Mouse (Mus musculus): ENCODE results near the gene Pltp. TPM values are rescaled to one million over a fixed set of nuclear protein-coding genes. Genes with fewer than 3 reads are reported as not detected.
"Not testable (repeated sequence)": the region's sequence is repeated elsewhere in the genome, so short reads cannot be mapped to it uniquely, and the experiment has no call there.

Pltp gene
- total RNA-seq, 2 experiments from 2014 or later: 0.23 to 1.3 TPM

DNA sequence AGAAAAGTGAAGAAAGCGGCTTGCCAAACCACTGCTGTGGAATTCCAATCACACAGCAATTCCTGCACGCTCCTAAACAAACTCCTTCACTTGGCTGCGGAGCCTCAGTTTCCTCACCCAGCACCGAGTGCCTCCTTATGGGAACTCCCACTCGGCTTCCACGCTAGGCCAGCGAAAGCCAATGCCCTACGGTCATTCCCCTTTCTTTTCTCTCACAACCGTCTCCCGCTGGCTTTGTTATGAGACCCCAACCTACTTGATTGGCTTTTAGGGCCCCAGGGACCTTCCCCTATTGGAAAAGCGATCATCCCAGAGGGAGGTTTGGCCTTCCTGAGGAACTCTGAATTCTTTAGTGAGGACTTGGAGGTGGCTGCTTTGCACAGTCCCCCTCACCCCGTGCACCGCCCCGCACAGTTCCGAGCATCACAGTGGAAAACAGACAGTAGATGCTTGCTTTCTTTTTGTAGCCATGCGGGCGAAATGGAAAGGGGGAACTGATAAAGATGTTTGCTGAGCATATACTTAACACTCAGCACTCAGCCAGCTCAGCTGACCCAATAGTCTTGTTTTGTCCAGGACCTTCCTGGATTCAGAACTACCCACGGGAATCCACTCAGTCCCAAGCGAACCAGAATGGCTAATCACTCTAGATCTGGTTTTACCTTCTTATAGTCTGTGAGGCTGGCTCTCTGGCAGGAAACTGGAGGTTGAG is 487 bp upstream of the Pltp start:
- ATAC-seq (replicated peaks; ENCODE audit: low FRiP score, poor library complexity, severe bottlenecking): no peak

DNA sequence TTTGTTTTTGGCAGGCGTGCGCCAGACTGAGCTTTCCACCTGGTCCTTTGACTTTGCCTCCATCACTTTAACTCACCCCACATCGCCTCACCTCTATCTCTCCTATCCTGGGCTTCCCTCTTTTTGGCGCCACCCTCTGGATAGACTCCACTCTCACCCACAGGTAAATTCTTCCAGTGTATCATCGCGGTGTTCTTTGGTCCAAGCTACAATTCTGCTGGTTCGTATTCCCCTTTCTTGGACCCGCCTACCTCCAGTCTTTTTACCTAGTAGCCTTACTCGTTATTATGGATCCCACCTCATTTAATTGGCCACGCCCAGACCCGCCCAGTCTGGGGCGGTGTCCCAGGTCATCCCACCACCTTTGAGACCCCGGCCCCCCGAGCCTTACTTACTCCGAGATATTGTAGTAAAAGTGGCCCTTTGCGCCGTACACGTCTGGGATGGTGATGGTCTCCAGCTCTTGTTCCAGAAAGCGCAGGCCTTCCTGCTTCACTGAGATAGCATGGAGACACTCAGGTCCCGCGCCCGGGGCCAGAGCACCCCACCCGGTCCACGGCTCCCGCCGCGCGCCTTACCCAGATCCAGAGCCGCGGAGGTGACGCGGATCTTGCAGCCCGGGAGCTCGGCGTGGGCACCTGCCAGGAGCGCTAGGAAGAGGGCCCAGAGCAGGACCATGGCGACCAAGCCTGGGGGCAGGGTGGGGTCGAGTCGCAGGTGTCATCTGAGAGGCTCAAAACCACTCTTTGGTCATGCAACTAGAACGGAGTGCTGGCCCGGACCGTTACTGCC is 1.0 kb downstream of the Pltp start:
- ATAC-seq (replicated peaks; ENCODE audit: low FRiP score, poor library complexity, severe bottlenecking): no peak

DNA sequence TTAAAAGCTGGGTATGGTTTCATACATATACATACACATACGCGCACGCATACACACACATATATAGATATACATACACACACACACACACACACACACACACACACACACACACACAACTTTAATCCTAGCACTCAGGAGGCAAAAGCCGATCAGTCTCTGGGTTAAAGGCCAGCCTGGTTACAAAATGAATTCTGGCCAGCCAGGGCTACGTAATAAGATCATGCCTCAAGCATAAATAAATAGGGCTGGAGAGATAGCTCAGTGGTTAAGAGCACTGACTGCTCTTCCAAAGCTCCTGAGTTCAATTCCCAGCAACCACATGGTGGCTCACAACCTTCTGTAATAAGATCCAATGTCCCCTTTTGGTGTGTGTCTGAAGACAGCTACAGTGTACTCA is 1.9 kb downstream of the Pltp start:
- not testable (repeated sequence) for ATAC-seq (replicated peaks; ENCODE audit: low FRiP score, poor library complexity, severe bottlenecking)

DNA sequence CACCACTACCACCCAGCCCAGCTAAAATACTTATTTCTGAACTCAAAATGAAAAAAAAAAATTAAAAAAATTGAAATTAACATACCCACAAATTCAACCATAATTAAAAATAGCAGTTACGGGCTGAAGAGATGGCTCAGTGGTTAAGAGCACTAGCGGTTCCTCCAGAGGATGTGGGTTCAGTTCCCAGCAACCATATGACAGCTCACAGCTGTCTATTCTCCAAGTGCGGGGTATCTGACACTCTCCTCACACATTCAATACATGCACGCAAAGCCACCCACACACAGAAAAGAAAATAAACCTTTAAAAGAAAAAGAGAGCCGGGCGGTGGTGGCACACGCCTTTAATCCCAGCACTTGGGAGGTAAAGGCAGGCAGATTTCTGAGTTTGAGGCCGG is 7.5 kb downstream of the Pltp start:
- no peak for ATAC-seq (replicated peaks; ENCODE audit: low FRiP score, poor library complexity, severe bottlenecking)

DNA sequence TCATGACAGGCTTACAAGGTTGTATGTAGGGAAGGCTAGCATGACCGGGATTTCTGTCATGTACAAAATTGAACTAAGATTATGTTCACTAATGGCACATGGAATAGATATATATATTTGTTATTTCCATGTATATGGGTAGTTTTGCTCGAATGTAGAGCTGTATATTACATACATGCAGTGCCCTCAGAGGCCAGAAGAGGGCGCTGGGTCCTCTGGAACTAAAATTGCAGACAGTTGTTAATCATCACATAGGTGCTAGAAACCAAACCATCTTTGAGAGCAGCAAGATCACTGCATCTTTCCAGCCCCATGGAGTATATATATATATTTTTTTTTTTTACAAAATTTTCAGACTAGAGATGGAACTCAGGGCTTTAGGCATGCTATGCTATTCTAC is 11.7 kb downstream of the Pltp start:
- no peak for ATAC-seq (replicated peaks; ENCODE audit: low FRiP score, poor library complexity, severe bottlenecking)

DNA sequence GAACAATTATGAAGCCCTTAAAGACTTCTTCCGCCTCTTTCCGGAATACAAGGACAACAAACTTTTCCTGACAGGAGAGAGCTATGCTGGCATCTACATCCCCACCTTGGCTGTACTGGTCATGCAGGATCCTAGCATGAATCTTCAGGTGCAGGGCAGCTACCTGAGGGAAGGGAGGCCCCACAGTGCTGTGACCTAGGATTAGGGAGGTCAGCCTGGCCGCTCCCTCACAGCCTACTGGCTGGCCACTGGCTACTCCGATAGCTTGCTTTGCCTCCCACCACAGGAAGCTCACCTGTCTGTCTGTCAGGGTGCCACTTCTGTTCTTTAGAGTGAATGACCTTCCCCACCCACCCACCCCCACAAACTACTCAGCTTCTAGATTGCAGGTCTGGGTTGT is 22.3 kb downstream of the Pltp start:
- ATAC-seq (replicated peaks; ENCODE audit: low FRiP score, poor library complexity, severe bottlenecking): no peak

DNA sequence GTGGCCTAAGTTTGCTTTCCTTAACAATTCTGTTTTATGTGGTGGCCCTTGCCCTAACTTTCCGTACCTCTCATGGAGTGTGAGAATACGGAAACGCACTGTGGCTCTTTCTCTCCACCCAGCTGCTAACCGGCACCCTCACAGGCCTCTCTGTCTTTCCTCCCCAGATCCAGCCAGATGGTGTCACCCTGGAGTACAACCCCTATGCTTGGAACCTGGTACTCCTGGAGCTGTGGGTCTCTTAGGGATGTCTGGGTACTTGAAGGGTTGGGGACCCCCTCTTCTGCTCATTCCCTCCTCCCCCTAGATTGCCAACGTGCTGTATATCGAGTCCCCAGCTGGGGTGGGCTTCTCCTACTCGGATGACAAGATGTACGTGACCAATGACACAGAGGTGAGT is 23.0 kb downstream of the Pltp start:
- no peak for ATAC-seq (replicated peaks; ENCODE audit: low FRiP score, poor library complexity, severe bottlenecking)

DNA sequence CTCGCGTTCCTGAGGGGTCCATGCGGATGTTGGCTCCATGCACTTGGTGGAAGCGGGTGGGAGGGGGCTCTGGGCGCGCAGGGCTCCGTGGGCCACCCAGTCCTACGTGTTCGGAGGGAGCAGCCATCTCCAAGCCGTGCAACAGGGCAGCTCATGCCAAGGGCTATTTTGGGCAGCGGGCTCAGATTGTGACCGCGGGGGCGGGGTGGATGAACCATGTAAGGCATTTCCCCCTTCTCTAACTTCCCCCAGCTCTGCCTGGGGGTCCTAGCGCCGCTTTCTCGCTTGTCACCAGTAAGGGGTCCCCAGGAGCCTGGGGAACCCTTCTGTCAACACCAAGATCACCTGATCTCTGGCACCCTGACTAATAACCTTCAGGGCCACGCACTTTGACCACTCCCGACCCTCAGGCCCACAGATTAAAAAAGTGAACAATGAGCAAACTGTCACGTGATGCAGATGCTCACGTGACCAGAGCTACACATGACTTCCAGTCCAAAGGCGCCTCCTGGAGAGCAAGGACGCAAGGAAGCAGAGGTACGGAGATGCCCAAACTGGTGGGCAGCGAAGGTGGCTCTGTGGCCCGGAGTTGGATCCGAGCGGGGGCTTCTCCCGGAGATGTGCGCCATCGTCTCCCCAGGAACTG is 24.1 kb downstream of the Pltp start, which contains the start of gene Neurl2:
Gene Neurl2, minus strand, starts transcription at position 143 of the 646 bp plus-strand sequence.
- ATAC-seq (replicated peaks; ENCODE audit: low FRiP score, poor library complexity, severe bottlenecking): peak; percentile 73

DNA sequence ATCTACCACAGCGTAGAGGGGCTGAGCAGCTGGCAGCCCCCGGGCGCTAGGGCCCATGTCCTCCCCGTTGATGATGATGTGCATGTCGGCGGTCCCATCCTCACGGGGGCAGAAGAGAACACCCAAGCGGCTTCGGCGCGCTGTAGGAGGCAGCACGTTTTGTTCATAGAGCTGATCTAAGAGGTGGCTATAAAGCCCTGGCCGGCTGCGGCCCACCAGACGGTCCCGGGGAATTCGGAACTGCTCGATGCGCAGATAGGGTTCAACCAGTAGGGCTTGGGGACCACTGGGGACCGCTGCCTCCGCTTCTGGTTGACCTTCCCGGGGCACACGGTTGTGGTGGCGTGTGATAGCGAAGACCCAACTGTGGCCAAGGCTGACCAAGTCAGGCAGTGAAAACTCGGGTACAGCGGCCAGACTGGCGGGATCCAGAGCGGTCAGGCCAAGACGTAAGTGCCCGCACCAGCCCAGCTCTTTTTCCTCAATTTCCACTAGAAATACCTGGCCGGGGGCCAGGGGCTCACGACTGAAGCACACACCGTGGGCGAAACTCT is 24.7 kb downstream of the Pltp start, which contains the start of gene Ctsa:
Gene Ctsa, plus strand, starts transcription at position 126 of the 554 bp plus-strand sequence.
- peak; percentile 72 for ATAC-seq (replicated peaks; ENCODE audit: low FRiP score, poor library complexity, severe bottlenecking)

DNA sequence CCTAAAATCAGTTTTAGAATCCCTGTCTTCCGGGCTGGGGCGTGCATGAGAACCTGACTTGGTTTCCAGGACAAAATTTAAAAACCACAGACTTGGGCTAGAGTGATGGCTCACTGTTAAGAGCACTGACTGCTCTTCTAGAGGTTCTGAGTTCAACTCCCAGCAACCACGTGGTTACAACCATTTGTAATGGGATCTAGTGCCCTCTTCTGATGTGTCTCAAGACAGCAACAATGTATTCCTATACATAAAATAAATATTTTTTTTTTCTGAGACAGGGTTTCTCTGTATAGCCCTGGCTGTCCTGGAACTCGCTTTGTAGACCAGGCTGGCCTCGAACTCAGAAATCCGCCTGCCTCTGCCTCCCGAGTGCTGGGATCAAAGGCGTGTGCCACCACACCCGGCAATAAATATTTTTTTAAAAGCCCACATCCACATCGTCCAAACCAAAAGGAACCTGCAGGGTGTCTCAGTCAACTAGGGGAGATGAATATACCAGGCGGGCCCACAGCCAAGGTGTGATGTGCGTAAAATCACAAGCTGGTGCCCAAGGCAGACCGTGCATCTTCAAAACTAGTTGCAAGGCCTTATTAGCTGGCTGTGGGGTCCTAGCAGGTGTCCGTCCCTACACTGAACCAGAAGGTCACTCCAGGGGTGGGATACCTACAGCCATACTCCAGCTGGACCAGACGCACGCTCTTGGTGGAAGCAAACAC is 25.3 kb downstream of the Pltp start:
- ATAC-seq (replicated peaks; ENCODE audit: low FRiP score, poor library complexity, severe bottlenecking): no peak

DNA sequence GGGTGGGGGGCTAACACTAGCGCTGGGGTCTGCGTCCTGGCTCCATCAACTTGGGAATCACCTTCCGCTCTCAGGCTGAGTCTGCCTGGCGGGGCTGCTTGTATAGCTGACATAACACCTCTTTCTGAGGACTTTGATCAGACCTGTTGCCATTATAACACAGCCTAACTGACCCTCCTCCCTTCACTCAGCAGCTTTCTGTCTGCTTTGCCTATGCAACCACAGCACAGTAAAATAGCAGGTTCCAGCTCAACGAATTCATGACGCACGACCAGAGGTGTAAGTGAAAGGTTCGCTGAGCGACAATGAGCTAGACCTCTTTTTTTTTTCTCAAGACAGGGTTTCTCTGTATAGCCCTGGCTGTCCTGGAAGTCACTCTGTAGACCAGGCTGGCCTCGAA is 26.5 kb downstream of the Pltp start:
- ATAC-seq (replicated peaks; ENCODE audit: low FRiP score, poor library complexity, severe bottlenecking): no peak

DNA sequence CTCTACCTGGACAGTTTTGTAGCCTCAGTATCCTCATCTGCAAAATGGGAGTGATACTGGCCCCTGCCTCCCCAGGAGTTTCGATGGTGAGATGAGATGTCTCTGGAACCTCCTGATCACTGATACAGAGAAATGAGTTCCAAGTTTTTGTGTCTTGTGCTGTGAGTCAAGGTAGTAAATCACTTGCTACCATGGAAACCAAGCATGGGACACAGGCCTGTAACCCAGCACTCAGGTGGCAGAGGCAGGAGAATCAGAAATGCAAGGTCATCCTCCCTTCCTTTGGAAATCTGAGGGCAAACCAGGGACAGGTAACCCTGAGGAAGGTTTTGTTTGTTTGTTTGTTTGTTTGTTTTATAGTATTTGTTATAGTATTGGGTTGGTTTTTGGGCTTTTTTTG is 28.4 kb downstream of the Pltp start:
- no peak for ATAC-seq (replicated peaks; ENCODE audit: low FRiP score, poor library complexity, severe bottlenecking)

DNA sequence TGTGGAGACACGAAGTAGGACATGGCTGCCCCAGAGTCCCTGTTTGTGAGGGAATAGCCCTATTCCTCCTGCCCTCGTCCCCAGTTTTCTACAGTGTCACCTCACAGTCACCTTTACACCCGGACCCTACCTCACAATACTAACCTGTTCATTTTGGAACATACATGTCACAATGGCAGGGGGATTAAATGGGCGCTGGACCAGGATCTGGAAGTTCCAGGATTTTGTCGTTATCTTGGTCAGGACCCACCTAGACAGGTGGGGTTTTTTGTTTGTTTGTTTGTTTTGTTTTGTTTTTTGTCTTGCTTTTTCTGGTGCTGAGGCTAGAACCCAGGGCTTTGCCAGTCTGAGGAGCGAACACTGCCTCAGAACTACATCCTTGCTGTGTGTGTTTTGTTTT is 29.1 kb downstream of the Pltp start, which contains the start of gene Spata25:
Gene Spata25, minus strand, starts transcription at position 101 of the 400 bp plus-strand sequence.
- ATAC-seq (replicated peaks; ENCODE audit: low FRiP score, poor library complexity, severe bottlenecking): no peak

DNA sequence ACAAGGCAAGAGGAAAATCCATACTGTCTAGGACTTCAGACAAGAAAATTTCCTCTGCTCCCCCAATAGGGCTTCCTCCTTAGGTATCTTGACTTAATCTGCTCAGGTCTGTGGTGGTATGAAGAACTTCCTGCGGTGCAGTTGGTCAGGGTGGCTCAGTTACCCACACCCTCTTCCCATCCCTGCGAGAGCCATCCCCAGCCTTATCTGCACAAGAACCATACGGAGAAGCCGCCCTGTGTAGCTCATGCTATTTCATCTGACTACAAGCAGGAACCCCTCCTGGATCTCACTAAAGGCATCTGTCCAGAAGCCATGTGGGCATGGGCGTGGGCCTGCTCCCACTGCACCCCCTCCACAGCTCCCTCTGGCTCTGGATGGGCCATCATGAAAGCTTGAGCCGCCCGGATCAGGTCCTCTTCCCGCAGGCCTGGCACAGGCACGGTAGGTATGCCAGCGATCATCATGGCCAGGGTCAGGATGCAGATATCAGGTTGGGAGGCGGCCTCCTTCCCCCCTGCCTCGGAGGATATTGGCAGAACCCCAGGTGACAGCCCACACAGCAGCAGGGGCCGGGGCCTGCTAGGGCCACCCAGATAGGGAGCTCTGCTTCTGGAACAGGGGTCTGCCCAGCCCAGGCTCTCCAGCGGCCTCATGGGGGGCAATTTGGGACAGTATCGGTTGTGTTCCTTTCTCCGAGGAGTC is 30.2 kb downstream of the Pltp start:
- peak; percentile 31; the same call in 1 of the 2 replicates for ATAC-seq (replicated peaks; ENCODE audit: low FRiP score, poor library complexity, severe bottlenecking)

DNA sequence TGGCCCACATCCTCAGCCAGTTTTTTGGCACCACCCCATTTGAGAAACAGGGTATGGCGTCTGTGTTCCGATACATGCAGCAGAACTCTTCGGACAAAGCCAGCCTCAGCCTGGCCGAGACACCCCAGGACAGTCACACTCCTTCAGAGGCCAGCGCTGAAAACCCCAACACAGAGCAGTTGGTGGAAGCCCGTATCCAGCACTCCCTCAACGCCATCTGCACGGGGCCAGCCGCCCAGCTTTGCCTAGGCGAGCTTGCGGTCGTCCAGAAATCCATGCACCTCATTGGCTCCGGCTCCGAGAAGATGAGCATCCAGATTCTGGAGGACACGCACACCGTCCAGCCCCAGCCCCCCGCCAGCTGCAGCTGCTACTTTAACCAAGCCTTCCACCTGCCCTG is 32.0 kb downstream of the Pltp start:
- ATAC-seq (replicated peaks; ENCODE audit: low FRiP score, poor library complexity, severe bottlenecking): no peak

DNA sequence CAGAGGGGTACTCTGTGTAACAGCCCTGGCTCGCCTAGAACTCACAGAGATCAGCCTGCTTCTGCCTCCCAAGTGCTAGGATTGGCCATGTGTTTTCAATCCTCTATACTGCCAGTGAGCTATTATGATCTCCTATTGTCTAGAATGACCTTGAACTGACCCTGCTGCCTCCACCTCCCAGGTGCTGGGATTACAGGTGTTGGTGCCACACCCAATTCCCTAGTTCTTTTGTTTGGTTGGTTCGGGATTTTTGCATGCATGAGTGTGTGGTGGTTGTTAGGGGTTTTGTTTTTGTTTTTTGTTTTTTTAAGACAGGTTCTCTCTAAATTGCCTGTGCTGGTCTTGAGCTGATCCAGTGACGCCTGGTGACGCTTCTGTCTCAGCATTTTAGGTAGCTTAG is 33.5 kb downstream of the Pltp start:
- no peak for ATAC-seq (replicated peaks; ENCODE audit: low FRiP score, poor library complexity, severe bottlenecking)

DNA sequence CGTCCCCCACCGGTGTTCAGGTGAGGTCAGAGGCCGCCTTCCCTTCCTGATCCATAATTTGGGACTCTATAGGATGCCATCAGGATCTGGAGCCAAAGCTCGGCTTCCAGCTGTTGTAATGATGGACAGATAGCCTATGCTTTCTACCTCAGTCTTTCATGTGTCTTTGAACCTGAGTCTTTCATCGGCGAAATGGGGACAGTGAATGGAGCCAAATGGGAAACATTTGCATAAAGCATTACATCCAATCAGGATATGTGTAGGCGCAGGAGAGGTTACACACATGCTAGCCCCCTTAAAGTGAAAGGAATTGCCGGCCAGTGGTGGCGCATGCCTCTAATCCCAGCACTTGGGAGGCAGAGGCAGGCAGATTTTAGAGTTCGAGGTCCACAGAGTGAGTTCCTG is 34.3 kb downstream of the Pltp start:
- peak; percentile 50 for ATAC-seq (replicated peaks; ENCODE audit: low FRiP score, poor library complexity, severe bottlenecking)

DNA sequence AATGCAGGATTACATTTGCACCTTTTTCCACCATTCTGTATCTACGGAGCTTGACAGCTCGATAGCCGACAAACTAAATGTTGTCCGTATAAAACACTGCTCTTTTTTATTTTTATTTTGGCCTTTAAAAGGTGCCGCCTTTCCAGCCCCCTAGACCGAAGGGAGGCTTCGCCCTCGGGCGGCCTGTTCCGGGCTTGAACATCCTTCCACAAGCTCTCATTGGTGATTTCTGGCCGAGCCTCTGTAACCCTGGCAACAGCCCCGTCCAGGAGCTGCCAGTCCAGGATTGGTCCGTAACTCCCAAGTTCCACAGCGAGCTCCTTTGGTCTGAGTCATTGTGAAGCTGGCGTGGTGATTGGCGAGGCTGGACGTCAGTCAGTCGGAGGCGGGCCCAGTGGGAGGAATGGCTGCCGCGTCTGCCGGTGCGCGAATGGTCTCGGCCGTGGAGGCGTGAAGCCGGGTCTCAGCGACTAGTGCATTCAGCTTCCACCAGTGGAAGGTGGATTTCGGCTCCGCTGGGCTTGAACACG is 34.8 kb downstream of the Pltp start, which contains the start of gene Zswim1:
Gene Zswim1, plus strand, starts transcription at position 51 of the 530 bp plus-strand sequence.
- peak; percentile 95 for ATAC-seq (replicated peaks; ENCODE audit: low FRiP score, poor library complexity, severe bottlenecking)

DNA sequence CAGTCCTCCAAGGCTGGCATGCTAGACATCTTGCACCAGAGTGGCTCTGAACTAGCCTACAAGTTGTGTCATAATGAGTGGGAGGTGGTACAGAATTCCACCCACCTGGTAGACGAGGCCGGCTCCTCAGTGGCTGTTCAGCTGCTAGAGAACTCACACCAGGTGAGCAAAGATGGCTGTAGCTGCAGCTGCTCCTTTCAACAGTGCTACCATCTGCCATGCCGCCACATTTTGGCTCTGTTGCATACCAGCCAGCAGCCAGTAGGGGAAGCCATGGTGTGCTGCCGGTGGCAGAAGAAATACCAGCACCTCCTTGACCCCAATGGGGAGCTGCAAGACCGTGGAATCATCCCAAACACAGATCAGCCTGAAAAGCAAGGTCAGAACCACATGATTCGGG is 36.5 kb downstream of the Pltp start:
- no peak for ATAC-seq (replicated peaks; ENCODE audit: low FRiP score, poor library complexity, severe bottlenecking)
